Mouse (Mus musculus) embryonic fibroblast, embryonic 13.5 days (primary cell): ENCODE measurements around the gene C2cd4a.

Source experiments
- CTCF ChIP-seq: IDR thresholded peaks from 2 replicates; pipeline ENCODE4 v1.5.1; 2011; ENCODE audit warnings: mild to moderate bottlenecking, control low read depth, low read length, moderate library complexity, borderline replicate concordance; ENCODE audit not compliant: insufficient read depth
- POLR2A ChIP-seq: IDR thresholded peaks from 2 replicates; pipeline ENCODE4 v1.6.1; 2011; ENCODE audit warnings: low read depth, mild to moderate bottlenecking, control low read depth, low read length, moderate library complexity

- 0 out of 2 replicates have a peak, but pooled peaks have one; percentile 29 for TF ChIP-seq CTCF
- TF ChIP-seq POLR2A = no peak
These were observed 48.2 kb downstream of the C2cd4a start for GRCm38 (mm10) chr9:67783925-67784324.
